Mouse (Mus musculus): ENCODE data around the gene Vsig8. TPM values are rescaled to one million over a fixed set of nuclear protein-coding genes. Genes with fewer than 3 reads are reported as not detected.

Vsig8 gene
- polyA plus RNA-seq, 1 experiment from 2014 or later, result not detected

- H3K36me3 ChIP-seq (ENCODE audit: control insufficient read depth, insufficient read depth, low read length), result no peaks in the 10 kb centered on the region
- H3K9ac ChIP-seq (ENCODE audit: low read length), result no peak overlapping the region
- H3K4me2 ChIP-seq (ENCODE audit: low read depth, severe bottlenecking), result no peak overlapping the region
- no peak overlapping the region for H3K27ac ChIP-seq (replicated peaks; ENCODE audit: low read depth, low read length)
- H3K4me1 ChIP-seq (ENCODE audit: control insufficient read depth, insufficient read depth, low read length), result peaks cover 5% of the 10 kb centered on the region
- WGBS, result 55% methylated on average over 1 of the region's 1 CpGs
- H3K4me3 ChIP-seq (ENCODE audit: low read depth, low read length), result no peak overlapping the region
- no peaks in the 10 kb centered on the region for H3K27me3 ChIP-seq (ENCODE audit: control insufficient read depth, insufficient read depth, low read length)
- no peak for ATAC-seq (ENCODE audit: insufficient number of reproducible peaks, low FRiP score, low TSS enrichment, low read depth)
- no peak for DNase-seq (ENCODE audit: low spot score)
- H3K9me3 ChIP-seq (ENCODE audit: control insufficient read depth, low read length), result no peaks in the 10 kb centered on the region
Measured at GRCm38 (mm10) chr1:172612745-172613144, 57.0 kb downstream of the Vsig8 start.

Other genes starting within 250 kb of the Vsig8 start
- not detected in 2 replicates for gene Kcnj9, start 226.6 kb upstream of the Vsig8 start, polyA plus RNA-seq (2014; fragmentation: Nextera tagmentation; extraction: Ambion mirVana)
- 0.07 and 0.11 TPM in 2 replicates for gene Kcnj10, start 214.7 kb upstream of the Vsig8 start, polyA plus RNA-seq (2014; fragmentation: Nextera tagmentation; extraction: Ambion mirVana)
- gene Pigm, start 179.4 kb upstream of the Vsig8 start, polyA plus RNA-seq (2014; fragmentation: Nextera tagmentation; extraction: Ambion mirVana), result 12.4 and 12.6 TPM in 2 replicates
- gene Slamf9, start 80.6 kb upstream of the Vsig8 start, polyA plus RNA-seq (2014; fragmentation: Nextera tagmentation; extraction: Ambion mirVana), result 0.25 TPM in 1 of 2 replicates, not detected in the other
- 52.7 and 53.1 TPM in 2 replicates for gene Igsf9, start 74.2 kb upstream of the Vsig8 start, polyA plus RNA-seq (2014; fragmentation: Nextera tagmentation; extraction: Ambion mirVana)
- gene Tagln2, start 55.9 kb upstream of the Vsig8 start, polyA plus RNA-seq (2014; fragmentation: Nextera tagmentation; extraction: Ambion mirVana), result 53.6 and 56.0 TPM in 2 replicates
- gene Cfap45, start 35.1 kb upstream of the Vsig8 start, polyA plus RNA-seq (2014; fragmentation: Nextera tagmentation; extraction: Ambion mirVana), result 0.68 and 1.3 TPM in 2 replicates
- 0.08 and 0.18 TPM in 2 replicates for gene Slamf8, start 34.6 kb downstream of the Vsig8 start, polyA plus RNA-seq (2014; fragmentation: Nextera tagmentation; extraction: Ambion mirVana)
- gene Fcrl6, start 46.6 kb downstream of the Vsig8 start, polyA plus RNA-seq (2014; fragmentation: Nextera tagmentation; extraction: Ambion mirVana), result 1.1 and 1.7 TPM in 2 replicates
- 13.1 and 13.8 TPM in 2 replicates for gene Dusp23, start 77.0 kb downstream of the Vsig8 start, polyA plus RNA-seq (2014; fragmentation: Nextera tagmentation; extraction: Ambion mirVana)
- gene Crp, start 142.1 kb downstream of the Vsig8 start, polyA plus RNA-seq (2014; fragmentation: Nextera tagmentation; extraction: Ambion mirVana), result not detected in 2 replicates

All from limb, embryonic 11.5 days (tissue).